12 mouse cellular contexts compared by ENCODE assay signal in genomic region chr11:55084629-55085028, GRCm38 (mm10). TPM values are rescaled to one million over a fixed set of nuclear protein-coding genes. Genes with fewer than 3 reads are reported as not detected.
DNase-seq lines count a peak whose midpoint lies in the region; ATAC-seq and TF ChIP-seq lines count a peak whose summit lies in the region.
"Had no signal": no experiment of that assay in that cellular context is flagged by ENCODE, and none has a peak within 500 bp of the region (broad histone marks: within the 10 kb centered on the region; RNA-seq: fewer than 3 reads in every experiment).

No protein-coding gene starts in this region.

- H3ac ChIP-seq in myocyte (ENCODE audit: control insufficient read depth, insufficient read length), result no peak overlapping the region

- TF ChIP-seq POLR2A in myocyte (IDR thresholded peaks at IDR 0.05; ENCODE audit: insufficient read length, low read depth), result no peak

- H3K4me2 ChIP-seq in heart, embryonic 13.5 days, result no peak overlapping the region
- peak overlapping the region; percentile 18 for H3K4me2 ChIP-seq in myocyte (ENCODE audit: low read depth)

- peaks cover 2% of the 10 kb centered on the region; the same call in 1 of the 2 replicates for H3K9me3 ChIP-seq in heart, embryonic 13.5 days

- WGBS in heart, embryonic 13.5 days, result 55% methylated on average over 4 of the region's 4 CpGs

- ATAC-seq in heart, embryonic 13.5 days (ENCODE audit: extremely low read depth, insufficient number of reproducible peaks, low FRiP score, low TSS enrichment), result no peak

- no peaks in the 10 kb centered on the region for H3K27me3 ChIP-seq in heart, embryonic 13.5 days (replicated peaks)
- peaks cover 5% of the 10 kb centered on the region for H3K27me3 ChIP-seq in myocyte (ENCODE audit: control insufficient read depth, insufficient read depth, insufficient read length)

- H3K4me3 ChIP-seq in heart, embryonic 13.5 days, result no peak overlapping the region
- H3K4me3 ChIP-seq in myocyte, result no peak overlapping the region
- H3K4me3 ChIP-seq: erythroblast, embryonic 14.5 days had no signal

- peak overlapping the region; percentile 96 for H3K27ac ChIP-seq in heart, embryonic 13.5 days (replicated peaks)
- H3K27ac ChIP-seq: liver, embryonic 14.5 days had no signal

- no peaks in the 10 kb centered on the region for H3K36me3 ChIP-seq in heart, embryonic 13.5 days
- no peaks in the 10 kb centered on the region for H3K36me3 ChIP-seq in myocyte (ENCODE audit: control insufficient read depth, insufficient read depth)

- peak; percentile 52 for DNase-seq in kidney, postnatal 14 days
- no peak for DNase-seq in kidney, adult 18-20 months
- peak; percentile 42 for DNase-seq in adrenal gland, postnatal 25 days
- no peak for DNase-seq in thymus, postnatal 25 days
- DNase-seq in frontal cortex, postnatal 14 days (ENCODE audit: low spot score in 2 of 2), result no peak
- DNase-seq: cerebellum, adult 2 months; right cerebral cortex, postnatal 4 days; thymus, postnatal 36 days had no signal

- H3K9ac ChIP-seq in heart, embryonic 13.5 days, result peak overlapping the region; percentile 8
- H3K9ac ChIP-seq: liver, embryonic 14.5 days had no signal

- H3K79me2 ChIP-seq in myocyte (ENCODE audit: control insufficient read depth, insufficient read depth), result no peaks in the 10 kb centered on the region

- peaks cover 22% of the 10 kb centered on the region for H3K4me1 ChIP-seq in heart, embryonic 13.5 days

TF ChIP-seq in myocyte, 11 proteins besides CTCF, POLR2A, EP300 and RAD21:
- TF ChIP-seq USF1 (IDR thresholded peaks at IDR 0.05; ENCODE audit: low read depth) (no peak), CEBPB (IDR thresholded peaks at IDR 0.05; ENCODE audit: insufficient read depth, poor library complexity, severe bottlenecking) (peak; percentile 87), E2F4 (IDR thresholded peaks at IDR 0.05; ENCODE audit: insufficient read depth) (no peak)

RNA-seq across cellular contexts. Expression of gene Ccdc69, which starts 6.7 kb away (rescaled TPM):
- total RNA-seq in adrenal gland, postnatal 25 days (2021), result 8.8 and 11.2 TPM in 2 replicates
- polyA plus RNA-seq in heart, embryonic 13.5 days (2015; fragmentation: Nextera tagmentation; extraction: Ambion mirVana), result 18.8 and 20.8 TPM in 2 replicates
- 0.11 TPM for polyA plus RNA-seq in myocyte (2012; fragmentation: generic; extraction: Trizol)
- polyA plus RNA-seq: erythroblast, embryonic 14.5 days had no signal

RNA-seq across cellular contexts. Expression of gene Gm2a, which starts 13.3 kb away (rescaled TPM):
- 211 and 223 TPM in 2 replicates for total RNA-seq in adrenal gland, postnatal 25 days (2021)
- 42.2 and 45.3 TPM in 2 replicates for polyA plus RNA-seq in heart, embryonic 13.5 days (2015; fragmentation: Nextera tagmentation; extraction: Ambion mirVana)
- polyA plus RNA-seq in myocyte (2012; fragmentation: generic; extraction: Trizol), result 5.8 TPM

RNA-seq across cellular contexts. Expression of gene Anxa6, which starts 51.4 kb away (rescaled TPM):
- 94.6 and 115 TPM in 2 replicates for total RNA-seq in adrenal gland, postnatal 25 days (2021)
- polyA plus RNA-seq in heart, embryonic 13.5 days (2015; fragmentation: Nextera tagmentation; extraction: Ambion mirVana), result 315 and 354 TPM in 2 replicates
- polyA plus RNA-seq in myocyte (2012; fragmentation: generic; extraction: Trizol), result 722 TPM

Comparison
In these comparisons a context has a peak if more than half of its experiments do, and no peak if none do; other contexts are left out.
1. DNase-seq: peak in kidney, postnatal 14 days (single experiment) and adrenal gland, postnatal 25 days (single experiment); none in kidney, adult 18-20 months (single experiment), thymus, postnatal 25 days (single experiment) and frontal cortex, postnatal 14 days (0 of 2).
2. RNA of gene Ccdc69, which starts 6.7 kb away (polyA plus RNA-seq): 18.8 to 20.8 TPM in heart, embryonic 13.5 days; 0.11 TPM in myocyte (single experiment); every median in the first group is over 10 times any median in the second.